Mouse (Mus musculus): Measurements from ENCODE around the gene Shpk.

The Shpk gene

DNA sequence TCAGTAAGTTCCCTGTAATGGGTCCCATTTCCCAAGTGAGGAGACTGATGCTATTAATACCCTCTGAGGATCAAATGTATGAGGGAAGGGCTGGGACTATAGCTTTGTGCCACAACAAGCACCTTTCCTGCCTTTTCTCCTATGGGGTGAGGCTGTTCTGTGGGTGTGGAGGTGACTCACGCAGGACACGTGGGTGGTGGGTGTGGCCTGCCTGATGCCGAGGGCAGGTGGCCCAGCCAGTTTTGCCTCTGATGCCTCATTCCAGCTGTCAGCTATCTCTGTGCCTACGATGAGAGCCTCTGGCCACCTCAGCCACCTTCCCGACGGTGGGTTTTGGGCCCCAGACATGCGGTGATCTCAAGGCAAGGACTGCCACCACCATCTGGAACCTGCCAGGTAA, 68.0 kb downstream of the Shpk start, which contains the start of gene Trpv3:
Gene Trpv3 (plus strand): TSS at position 122 of the 400 bp plus-strand sequence.
- in situ Hi-C loops (cut with MboI) = no loop called here

All from mature B cell (primary cell).